Mouse (Mus musculus): ENCODE data around the gene Drp2. TPM values are rescaled to one million over a fixed set of nuclear protein-coding genes. Genes with fewer than 3 reads are reported as not detected.

Gene Drp2
- polyA plus RNA-seq (2014; fragmentation: Illumina TruSeq; extraction: RNeasy Lipid Tissue Mini Kit (QIAGEN cat#74804); ENCODE audit: low read depth, low replicate concordance), result 1.5 TPM

DNA sequence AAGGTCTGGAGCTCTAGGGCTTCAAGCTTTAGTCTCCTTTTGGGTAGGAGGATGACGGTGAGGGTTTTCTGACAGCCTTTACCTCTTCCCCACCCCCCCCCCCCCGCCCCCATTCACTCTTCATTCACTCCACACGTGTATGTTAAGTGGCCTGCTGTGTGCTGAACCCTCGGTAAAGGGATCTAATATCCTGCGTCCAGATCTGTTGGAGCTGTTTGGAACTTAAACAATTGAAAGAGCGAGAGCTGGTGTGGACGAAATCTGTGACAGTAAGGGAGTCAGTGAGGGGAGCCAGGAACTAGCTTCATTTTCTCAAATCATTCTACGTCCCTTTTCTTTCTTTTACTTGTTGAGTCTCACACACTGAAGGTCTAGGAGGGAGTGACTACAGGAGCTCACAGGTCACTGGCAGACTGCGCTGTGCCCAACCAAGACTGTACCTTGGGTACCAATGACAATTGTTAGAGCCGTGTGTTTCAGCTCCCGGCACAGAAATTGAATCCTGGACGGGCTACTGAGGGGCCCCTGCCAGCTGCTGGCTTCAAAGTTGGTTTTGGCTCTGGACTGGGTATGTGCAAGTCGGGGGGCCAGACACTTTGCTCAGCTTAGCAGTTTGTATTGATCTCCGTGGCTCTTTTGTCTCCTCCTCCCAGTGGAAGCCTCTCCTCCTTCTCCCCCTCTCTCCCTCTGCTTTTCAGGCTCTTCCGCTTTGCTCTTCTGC, at the start of gene Drp2:
Gene Drp2 (plus strand): TSS at position 689 of the 721 bp plus-strand sequence.

GRCm38 (mm10) chrX:134476290-134476689, 71.9 kb downstream of the Drp2 start, which contains the start of gene Taf7l:
Gene Taf7l (minus strand): TSS chrX:134476490.

Other genes starting within 250 kb of the Drp2 start
- 0.76 TPM for gene Xkrx, start 242.5 kb upstream of the Drp2 start, polyA plus RNA-seq (2014; fragmentation: Illumina TruSeq; extraction: RNeasy Lipid Tissue Mini Kit (QIAGEN cat#74804); ENCODE audit: low read depth, low replicate concordance)
- not detected for gene Arl13a, start 217.1 kb upstream of the Drp2 start, polyA plus RNA-seq (2014; fragmentation: Illumina TruSeq; extraction: RNeasy Lipid Tissue Mini Kit (QIAGEN cat#74804); ENCODE audit: low read depth, low replicate concordance)
- 52.7 TPM for gene Nox1, start 182.6 kb upstream of the Drp2 start, polyA plus RNA-seq (2014; fragmentation: Illumina TruSeq; extraction: RNeasy Lipid Tissue Mini Kit (QIAGEN cat#74804); ENCODE audit: low read depth, low replicate concordance)
- 63.3 TPM for gene Trmt2b, start 127.6 kb upstream of the Drp2 start, polyA plus RNA-seq (2014; fragmentation: Illumina TruSeq; extraction: RNeasy Lipid Tissue Mini Kit (QIAGEN cat#74804); ENCODE audit: low read depth, low replicate concordance)
- gene Tmem35a, start 109.3 kb upstream of the Drp2 start, polyA plus RNA-seq (2014; fragmentation: Illumina TruSeq; extraction: RNeasy Lipid Tissue Mini Kit (QIAGEN cat#74804); ENCODE audit: low read depth, low replicate concordance), result 8.7 TPM
- gene Cenpi, start 96.5 kb upstream of the Drp2 start, polyA plus RNA-seq (2014; fragmentation: Illumina TruSeq; extraction: RNeasy Lipid Tissue Mini Kit (QIAGEN cat#74804); ENCODE audit: low read depth, low replicate concordance), result 7.5 TPM
- not detected for gene Taf7l, start 71.9 kb downstream of the Drp2 start, polyA plus RNA-seq (2014; fragmentation: Illumina TruSeq; extraction: RNeasy Lipid Tissue Mini Kit (QIAGEN cat#74804); ENCODE audit: low read depth, low replicate concordance)
- gene Timm8a1, start 137.3 kb downstream of the Drp2 start, polyA plus RNA-seq (2014; fragmentation: Illumina TruSeq; extraction: RNeasy Lipid Tissue Mini Kit (QIAGEN cat#74804); ENCODE audit: low read depth, low replicate concordance), result 108 TPM
- gene Btk, start 179.0 kb downstream of the Drp2 start, polyA plus RNA-seq (2014; fragmentation: Illumina TruSeq; extraction: RNeasy Lipid Tissue Mini Kit (QIAGEN cat#74804); ENCODE audit: low read depth, low replicate concordance), result 6.4 TPM
- 873 TPM for gene Rpl36a, start 181.1 kb downstream of the Drp2 start, polyA plus RNA-seq (2014; fragmentation: Illumina TruSeq; extraction: RNeasy Lipid Tissue Mini Kit (QIAGEN cat#74804); ENCODE audit: low read depth, low replicate concordance)
- 13.8 TPM for gene Gla, start 196.6 kb downstream of the Drp2 start, polyA plus RNA-seq (2014; fragmentation: Illumina TruSeq; extraction: RNeasy Lipid Tissue Mini Kit (QIAGEN cat#74804); ENCODE audit: low read depth, low replicate concordance)
- 198 TPM for gene Hnrnph2, start 196.6 kb downstream of the Drp2 start, polyA plus RNA-seq (2014; fragmentation: Illumina TruSeq; extraction: RNeasy Lipid Tissue Mini Kit (QIAGEN cat#74804); ENCODE audit: low read depth, low replicate concordance)

Measured in sigmoid colon, adult 10 weeks (tissue).